Mouse (Mus musculus) splenic B cell, adult 2 months (primary cell): ENCODE data around the gene AL607142.1.
A peak's percentile ranks its signal among the peaks of the same experiment; 100 is the strongest.

Source experiments
- DNase-seq: peaks from one replicate; pipeline ENCODE4 v3.0.0-alpha.2; 2011; ENCODE audit warnings: low read depth, low spot score
- H3K27me3 ChIP-seq: 2 replicates; pipeline ENCODE4 v1.6.1; 2012; ENCODE audit warnings: mild to moderate bottlenecking, low read length, moderate library complexity, mixed read lengths; ENCODE audit not compliant: control insufficient read depth, poor library complexity, insufficient read depth, severe bottlenecking
- H3K36me3 ChIP-seq: 2 replicates; pipeline ENCODE4 v1.6.1; 2012; ENCODE audit warnings: mild to moderate bottlenecking, low read length, moderate library complexity, mixed read lengths; ENCODE audit not compliant: control insufficient read depth, poor library complexity, insufficient read depth, severe bottlenecking

Gene AL607142.1

GRCm38 (mm10) chr4:120064696-120065095 is at the start of gene AL607142.1:
AL607142.1 (plus strand) TSS chr4:120064996.
- Histone ChIP-seq H3K27me3 (no peaks in the 10 kb centered on the region), H3K36me3 (no peaks in the 10 kb centered on the region)
- no peak for DNase-seq

- H3K36me3 ChIP-seq: no peaks in the 10 kb centered on the region
- H3K27me3 ChIP-seq: no peaks in the 10 kb centered on the region
- no peak for DNase-seq
Measured at GRCm38 (mm10) chr4:120018426-120018825, 46.4 kb upstream of the AL607142.1 start.

- no peak for DNase-seq
- Histone ChIP-seq H3K36me3 (no peaks in the 10 kb centered on the region), H3K27me3 (no peaks in the 10 kb centered on the region)
Measured at GRCm38 (mm10) chr4:120022392-120022791, 42.4 kb upstream of the AL607142.1 start.

- Histone ChIP-seq H3K27me3 (no peaks in the 10 kb centered on the region), H3K36me3 (no peaks in the 10 kb centered on the region)
- DNase-seq: no peak
Measured at GRCm38 (mm10) chr4:120023221-120023840, 41.5 kb upstream of the AL607142.1 start.

GRCm38 (mm10) chr4:120024071-120024470 is 40.7 kb upstream of the AL607142.1 start:
- no peaks in the 10 kb centered on the region for H3K27me3 ChIP-seq
- H3K36me3 ChIP-seq: no peaks in the 10 kb centered on the region
- no peak for DNase-seq

GRCm38 (mm10) chr4:120027671-120028070 is 37.1 kb upstream of the AL607142.1 start:
- H3K36me3 ChIP-seq: no peaks in the 10 kb centered on the region
- no peaks in the 10 kb centered on the region for H3K27me3 ChIP-seq
- DNase-seq: no peak

- Histone ChIP-seq H3K36me3 (no peaks in the 10 kb centered on the region), H3K27me3 (no peaks in the 10 kb centered on the region)
- DNase-seq: no peak
Measured at GRCm38 (mm10) chr4:120029937-120030336, 34.9 kb upstream of the AL607142.1 start.

GRCm38 (mm10) chr4:120032320-120032983 is 32.3 kb upstream of the AL607142.1 start:
- H3K36me3 ChIP-seq: no peaks in the 10 kb centered on the region
- peak; percentile 68 for DNase-seq
- H3K27me3 ChIP-seq: no peaks in the 10 kb centered on the region

- peak; percentile 36 for DNase-seq
- H3K27me3 ChIP-seq: no peaks in the 10 kb centered on the region
- no peaks in the 10 kb centered on the region for H3K36me3 ChIP-seq
Measured at GRCm38 (mm10) chr4:120032984-120033355, 31.8 kb upstream of the AL607142.1 start.

- no peak for DNase-seq
- H3K27me3 ChIP-seq: no peaks in the 10 kb centered on the region
Measured at GRCm38 (mm10) chr4:120036294-120036693, 28.5 kb upstream of the AL607142.1 start.

GRCm38 (mm10) chr4:120037007-120037406 is 27.8 kb upstream of the AL607142.1 start:
- no peaks in the 10 kb centered on the region for H3K27me3 ChIP-seq
- H3K36me3 ChIP-seq: no peaks in the 10 kb centered on the region
- DNase-seq: no peak

More at GRCm38 (mm10) chr4:120036294-120036693, 28.5 kb upstream of the AL607142.1 start:
- no peaks in the 10 kb centered on the region for H3K36me3 ChIP-seq

- no peaks in the 10 kb centered on the region for H3K27me3 ChIP-seq
- DNase-seq: peak; percentile 34
- no peaks in the 10 kb centered on the region for H3K36me3 ChIP-seq
Measured at GRCm38 (mm10) chr4:120041520-120041919, 23.3 kb upstream of the AL607142.1 start.

GRCm38 (mm10) chr4:120042480-120042879 is 22.3 kb upstream of the AL607142.1 start:
- no peak for DNase-seq
- no peaks in the 10 kb centered on the region for H3K36me3 ChIP-seq
- H3K27me3 ChIP-seq: no peaks in the 10 kb centered on the region

GRCm38 (mm10) chr4:120044612-120045011 is 20.2 kb upstream of the AL607142.1 start:
- DNase-seq: no peak
- H3K27me3 ChIP-seq: no peaks in the 10 kb centered on the region
- no peaks in the 10 kb centered on the region for H3K36me3 ChIP-seq

- DNase-seq: no peak
- Histone ChIP-seq H3K27me3 (no peaks in the 10 kb centered on the region), H3K36me3 (no peaks in the 10 kb centered on the region)
Measured at GRCm38 (mm10) chr4:120045131-120045537, 19.7 kb upstream of the AL607142.1 start.
